Mouse (Mus musculus) ovary, postnatal 10 days (tissue): Measurements from ENCODE around the gene Rmnd5a.

Experiments
- DNase-seq: peaks from one replicate; pipeline ENCODE4 v3.0.0; 2022; ENCODE audit warnings: low spot score

Gene Rmnd5a

GRCm38 (mm10) chr6:71371085-71371605 is 69.3 kb downstream of the Rmnd5a start:
- DNase-seq, result no peak

- DNase-seq, result no peak
Measured at GRCm38 (mm10) chr6:71369416-71369815, 71.0 kb downstream of the Rmnd5a start.

DNA sequence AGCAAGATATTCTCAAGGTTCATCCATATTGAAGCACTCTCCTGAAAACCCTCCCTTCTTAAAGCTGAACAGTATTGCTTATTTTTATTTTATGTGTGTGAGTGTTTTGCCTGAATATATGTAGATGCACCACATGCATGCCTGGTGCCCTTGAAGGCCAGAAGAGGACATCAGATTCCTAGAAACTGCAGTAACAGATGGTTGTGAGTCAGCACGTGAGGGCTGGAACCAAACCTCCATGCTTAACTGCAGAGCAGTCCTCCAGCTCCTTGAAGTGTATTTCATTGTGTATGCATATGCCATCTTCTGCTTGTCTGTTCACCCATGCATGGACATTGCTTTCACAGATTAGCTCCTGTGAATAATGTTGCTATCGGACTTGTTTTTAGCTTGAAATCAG is 76.4 kb downstream of the Rmnd5a start:
- DNase-seq, result no peak

- DNase-seq, result no peak
Measured at GRCm38 (mm10) chr6:71361156-71361670, 79.2 kb downstream of the Rmnd5a start.

DNA sequence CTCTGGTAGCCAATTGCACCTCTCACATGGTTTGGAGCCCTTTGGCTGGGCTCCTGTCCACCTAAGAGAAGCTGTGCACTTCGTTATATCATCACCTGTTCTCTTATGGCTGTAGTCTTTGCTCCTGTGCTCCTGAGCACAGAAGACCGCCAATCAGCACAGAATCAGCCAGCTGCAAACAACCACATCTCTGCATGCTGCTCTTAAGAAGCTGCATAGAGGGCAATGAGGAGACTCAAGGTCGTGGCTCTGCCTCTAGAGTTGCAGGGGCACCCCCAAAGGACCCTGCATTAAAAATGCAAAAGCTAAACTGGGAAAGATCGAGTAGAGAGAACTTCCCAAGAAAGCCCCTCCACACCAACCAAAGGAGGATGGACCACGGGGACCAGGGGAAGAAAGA is 79.7 kb downstream of the Rmnd5a start:
- DNase-seq, result no peak

GRCm38 (mm10) chr6:71360221-71360620 is 80.2 kb downstream of the Rmnd5a start:
- no peak for DNase-seq

GRCm38 (mm10) chr6:71357493-71357892 is 82.9 kb downstream of the Rmnd5a start:
- DNase-seq, result no peak

DNA sequence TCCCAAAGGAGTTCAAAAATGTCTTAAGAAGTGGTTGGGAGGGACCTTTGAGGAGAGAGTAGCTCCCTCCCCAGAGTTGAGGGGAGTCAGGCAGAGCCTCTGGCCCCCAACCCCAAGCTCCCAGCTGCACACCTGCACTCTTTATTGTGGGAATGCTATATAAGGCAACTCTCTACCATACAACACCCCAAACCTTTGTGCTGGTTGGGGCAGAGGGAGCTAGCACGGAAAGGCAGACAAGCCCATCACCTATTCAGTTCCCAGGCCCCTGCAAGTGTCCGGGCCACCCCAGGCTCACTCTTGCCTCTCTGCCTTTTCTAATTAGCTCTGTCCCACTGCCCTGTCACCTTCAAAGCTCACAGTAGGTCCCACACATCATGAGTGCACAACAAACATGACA is 86.7 kb downstream of the Rmnd5a start:
- no peak for DNase-seq

GRCm38 (mm10) chr6:71352866-71353427 is 87.5 kb downstream of the Rmnd5a start:
- no peak for DNase-seq

- no peak for DNase-seq
Measured at GRCm38 (mm10) chr6:71352201-71352600, 88.2 kb downstream of the Rmnd5a start.

- no peak for DNase-seq
Measured at GRCm38 (mm10) chr6:71351201-71351600, 89.2 kb downstream of the Rmnd5a start.

- no peak for DNase-seq
Measured at GRCm38 (mm10) chr6:71348006-71348405, 92.4 kb downstream of the Rmnd5a start.

DNA sequence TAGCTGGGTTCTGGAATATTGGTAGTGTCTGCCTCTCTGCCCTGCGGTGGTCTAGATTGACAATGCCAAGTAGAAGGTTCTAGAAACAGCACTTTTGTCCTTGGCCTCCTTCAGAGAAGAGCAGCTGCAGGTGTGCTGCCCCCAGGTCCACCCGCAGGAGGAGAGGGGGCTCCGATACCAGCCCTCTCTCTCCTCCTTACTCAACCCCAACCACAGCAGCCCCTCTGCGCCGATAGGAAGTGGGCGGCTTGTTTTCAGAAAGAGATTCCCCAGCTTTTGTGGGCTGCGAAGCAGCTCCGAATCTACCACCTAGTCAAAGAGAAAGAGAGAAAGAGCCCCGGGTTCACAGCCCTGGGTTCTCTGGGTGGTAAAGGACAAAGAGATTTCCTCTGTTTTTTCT is 99.3 kb downstream of the Rmnd5a start:
- DNase-seq, result no peak

DNA sequence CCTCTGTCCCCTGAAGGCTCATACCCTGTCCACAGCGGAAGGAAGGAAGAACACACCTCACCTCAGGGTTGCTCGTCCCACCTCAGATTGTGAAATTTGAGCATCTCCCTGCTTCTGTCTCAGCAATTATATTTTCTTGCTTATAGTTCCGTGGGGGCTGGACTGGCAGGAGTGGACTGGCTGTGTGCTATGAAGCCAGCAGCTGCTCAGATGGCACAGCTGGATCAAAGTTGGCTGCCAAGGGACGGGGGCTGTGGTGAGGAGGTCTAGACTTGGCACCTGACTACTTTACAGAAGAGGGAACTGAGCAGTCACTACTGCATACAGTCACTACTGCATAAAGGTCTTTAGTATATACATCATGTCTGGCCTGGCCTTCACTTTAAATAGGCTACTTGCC is 101.1 kb downstream of the Rmnd5a start:
- DNase-seq, result no peak

- no peak for DNase-seq
Measured at GRCm38 (mm10) chr6:71338941-71339340, 101.5 kb downstream of the Rmnd5a start.
